Mouse (Mus musculus): ENCODE measurements around the gene Ccl17. TPM values are rescaled to one million over a fixed set of nuclear protein-coding genes. Genes with fewer than 3 reads are reported as not detected.
A peak's percentile ranks its signal among the peaks of the same experiment; 100 is the strongest.

Gene Ccl17
- 8.5 TPM in 1 of 2 replicates, not detected in the other for total RNA-seq (2014; rRNA removed)
- polyA plus RNA-seq (2015; fragmentation: Nextera tagmentation; extraction: Ambion mirVana) = 4.4 and 4.7 TPM in 2 replicates

GRCm38 (mm10) chr8:94810153-94810552, at the start of gene Ccl17:
Gene Ccl17 (plus strand): TSS chr8:94810453.
- no peak for TF ChIP-seq CTCF (IDR thresholded peaks at IDR 0.05)
- no peak for ATAC-seq (ENCODE audit: low FRiP score)
- no peaks in the 10 kb centered on the region for H3K36me3 ChIP-seq (ENCODE audit: insufficient read depth, low read length)
- no peak within 1 kb of the TSS for H3K27ac ChIP-seq (ENCODE audit: low read depth, low read length)
- H3K4me2 ChIP-seq (ENCODE audit: low read depth, low read length, poor library complexity, severe bottlenecking) = no peak within 1 kb of the TSS
- no peaks in the 10 kb centered on the region for H3K27me3 ChIP-seq (ENCODE audit: insufficient read depth, low read length)
- no peaks in the 10 kb centered on the region for H3K9me3 ChIP-seq (ENCODE audit: low read length)
- no peak for DNase-seq (ENCODE audit: low spot score)
- 71% methylated on average over 3 of the region's 3 CpGs for WGBS
- no peak within 1 kb of the TSS for H3K4me3 ChIP-seq (ENCODE audit: low read depth, low read length)
- no peak within 1 kb of the TSS for H3K9ac ChIP-seq (replicated peaks; ENCODE audit: low read length, poor library complexity, severe bottlenecking)
- no peaks in the 10 kb centered on the region for H3K4me1 ChIP-seq (ENCODE audit: insufficient read depth, low read length)

- H3K4me3 ChIP-seq (ENCODE audit: low read depth, low read length) = no peak overlapping the region
- no peak overlapping the region for H3K9ac ChIP-seq (replicated peaks; ENCODE audit: low read length, poor library complexity, severe bottlenecking)
- 79% methylated on average over 9 of the region's 9 CpGs for WGBS
- 0 out of 2 replicates have a peak, but pooled peaks cover 3% of the 10 kb centered on the region for H3K27me3 ChIP-seq (ENCODE audit: insufficient read depth, low read length)
- no peaks in the 10 kb centered on the region for H3K9me3 ChIP-seq (ENCODE audit: low read length)
- H3K4me2 ChIP-seq (ENCODE audit: low read depth, low read length, poor library complexity, severe bottlenecking) = no peak overlapping the region
- no peaks in the 10 kb centered on the region for H3K36me3 ChIP-seq (ENCODE audit: insufficient read depth, low read length)
- TF ChIP-seq CTCF (IDR thresholded peaks at IDR 0.05) = no peak
- H3K27ac ChIP-seq (ENCODE audit: low read depth, low read length) = no peak overlapping the region
- no peak for DNase-seq (ENCODE audit: low spot score)
- no peak for ATAC-seq (ENCODE audit: low FRiP score)
- H3K4me1 ChIP-seq (ENCODE audit: insufficient read depth, low read length) = 0 out of 2 replicates have a peak, but pooled peaks cover 3% of the 10 kb centered on the region
These were observed 43.2 kb upstream of the Ccl17 start for GRCm38 (mm10) chr8:94767035-94767434.

- Histone ChIP-seq H3K4me2 (ENCODE audit: low read depth, low read length, poor library complexity, severe bottlenecking) (no peak overlapping the region), H3K4me1 (ENCODE audit: insufficient read depth, low read length) (peaks cover 7% of the 10 kb centered on the region; the same call in 1 of the 2 replicates), H3K36me3 (ENCODE audit: insufficient read depth, low read length) (no peaks in the 10 kb centered on the region), H3K9ac (replicated peaks; ENCODE audit: low read length, poor library complexity, severe bottlenecking) (no peak overlapping the region), H3K27me3 (ENCODE audit: insufficient read depth, low read length) (0 out of 2 replicates have a peak, but pooled peaks cover 3% of the 10 kb centered on the region), H3K9me3 (ENCODE audit: low read length) (no peaks in the 10 kb centered on the region), H3K27ac (ENCODE audit: low read depth, low read length) (peak overlapping the region; percentile 73; the same call in 1 of the 2 replicates), H3K4me3 (ENCODE audit: low read depth, low read length) (0 out of 2 replicates have a peak overlapping the region, but pooled peaks have one; percentile 61)
- ATAC-seq (ENCODE audit: low FRiP score) (no peak), DNase-seq (ENCODE audit: low spot score) (peak; percentile 65)
- no peak for TF ChIP-seq CTCF (IDR thresholded peaks at IDR 0.05)
- 48% methylated on average over 6 of the region's 6 CpGs for WGBS
These were observed 39.3 kb upstream of the Ccl17 start for GRCm38 (mm10) chr8:94770945-94771344.

GRCm38 (mm10) chr8:94771941-94772670, 38.1 kb upstream of the Ccl17 start, which contains the start of gene Cx3cl1:
Gene Cx3cl1 (plus strand): TSS chr8:94772009.
- WGBS = under 1% methylated on average over 37 of the region's 38 CpGs
- H3K9me3 ChIP-seq (ENCODE audit: low read length) = no peaks in the 10 kb centered on the region
- H3K4me2 ChIP-seq (ENCODE audit: low read depth, low read length, poor library complexity, severe bottlenecking) = peak within 1 kb of the TSS; percentile 81
- no peaks in the 10 kb centered on the region for H3K36me3 ChIP-seq (ENCODE audit: insufficient read depth, low read length)
- H3K4me1 ChIP-seq (ENCODE audit: insufficient read depth, low read length) = peaks cover 7% of the 10 kb centered on the region; the same call in 1 of the 2 replicates
- H3K27ac ChIP-seq (ENCODE audit: low read depth, low read length) = peak within 1 kb of the TSS; percentile 73
- peak; percentile 81 for ATAC-seq (ENCODE audit: low FRiP score)
- H3K4me3 ChIP-seq (ENCODE audit: low read depth, low read length) = peak within 1 kb of the TSS; percentile 61
- peak within 1 kb of the TSS; percentile 88 for H3K9ac ChIP-seq (replicated peaks; ENCODE audit: low read length, poor library complexity, severe bottlenecking)
- no peak for TF ChIP-seq CTCF (IDR thresholded peaks at IDR 0.05)
- DNase-seq (ENCODE audit: low spot score) = peak; percentile 87
- 0 out of 2 replicates have a peak, but pooled peaks cover 3% of the 10 kb centered on the region for H3K27me3 ChIP-seq (ENCODE audit: insufficient read depth, low read length)

- H3K9me3 ChIP-seq (ENCODE audit: low read length) = no peaks in the 10 kb centered on the region
- peak overlapping the region; percentile 88 for H3K9ac ChIP-seq (replicated peaks; ENCODE audit: low read length, poor library complexity, severe bottlenecking)
- WGBS = 42% methylated on average over 6 of the region's 6 CpGs
- H3K4me1 ChIP-seq (ENCODE audit: insufficient read depth, low read length) = peaks cover 7% of the 10 kb centered on the region; the same call in 1 of the 2 replicates
- 0 out of 2 replicates have a peak, but pooled peaks cover 3% of the 10 kb centered on the region for H3K27me3 ChIP-seq (ENCODE audit: insufficient read depth, low read length)
- DNase-seq (ENCODE audit: low spot score) = no peak
- peak overlapping the region; percentile 73 for H3K27ac ChIP-seq (ENCODE audit: low read depth, low read length)
- peak overlapping the region; percentile 61 for H3K4me3 ChIP-seq (ENCODE audit: low read depth, low read length)
- TF ChIP-seq CTCF (IDR thresholded peaks at IDR 0.05) = no peak
- no peaks in the 10 kb centered on the region for H3K36me3 ChIP-seq (ENCODE audit: insufficient read depth, low read length)
- peak overlapping the region; percentile 81 for H3K4me2 ChIP-seq (ENCODE audit: low read depth, low read length, poor library complexity, severe bottlenecking)
- no peak for ATAC-seq (ENCODE audit: low FRiP score)
These were observed 37.2 kb upstream of the Ccl17 start for GRCm38 (mm10) chr8:94773048-94773447.

GRCm38 (mm10) chr8:94773700-94774171, 36.5 kb upstream of the Ccl17 start:
- Histone ChIP-seq H3K4me2 (ENCODE audit: low read depth, low read length, poor library complexity, severe bottlenecking) (peak overlapping the region; percentile 81), H3K27me3 (ENCODE audit: insufficient read depth, low read length) (0 out of 2 replicates have a peak, but pooled peaks cover 3% of the 10 kb centered on the region), H3K9ac (replicated peaks; ENCODE audit: low read length, poor library complexity, severe bottlenecking) (peak overlapping the region; percentile 88), H3K27ac (ENCODE audit: low read depth, low read length) (peak overlapping the region; percentile 73; the same call in 1 of the 2 replicates), H3K36me3 (ENCODE audit: insufficient read depth, low read length) (no peaks in the 10 kb centered on the region), H3K4me3 (ENCODE audit: low read depth, low read length) (peak overlapping the region; percentile 61), H3K9me3 (ENCODE audit: low read length) (no peaks in the 10 kb centered on the region), H3K4me1 (ENCODE audit: insufficient read depth, low read length) (peaks cover 13% of the 10 kb centered on the region; the same call in 1 of the 2 replicates)
- ATAC-seq (ENCODE audit: low FRiP score) (peak; percentile 29), DNase-seq (ENCODE audit: low spot score) (peak; percentile 42)
- TF ChIP-seq CTCF (IDR thresholded peaks at IDR 0.05) = no peak
- WGBS = 10% methylated on average over 12 of the region's 12 CpGs

Data from midbrain, postnatal 0 days (tissue).